Mouse (Mus musculus) common myeloid progenitor, adult 5-6 weeks (primary cell): ENCODE measurements around the gene Smgc. TPM values are rescaled to one million over a fixed set of nuclear protein-coding genes. Genes with fewer than 3 reads are reported as not detected.
"Not testable (repeated sequence)": the region's sequence is repeated elsewhere in the genome, so short reads cannot be mapped to it uniquely, and the experiment has no call there.

Experiments used
- ATAC-seq: replicated peaks from 2 replicates; pipeline ENCODE4 v1.8.0; 2016; ENCODE audit warnings: low read depth, mild to moderate bottlenecking, moderate TSS enrichment, inconsistent platforms; ENCODE audit not compliant: poor library complexity, severe bottlenecking
- total RNA-seq: library from RNA; stranded (forward); fragments of 200-1000, 187-1606 nt; gene quantifications from 2 replicates; pipeline ENCODE4 v1.2.3, GENCODE M21; 2017

The Smgc gene
- total RNA-seq, result not detected in 2 replicates

DNA sequence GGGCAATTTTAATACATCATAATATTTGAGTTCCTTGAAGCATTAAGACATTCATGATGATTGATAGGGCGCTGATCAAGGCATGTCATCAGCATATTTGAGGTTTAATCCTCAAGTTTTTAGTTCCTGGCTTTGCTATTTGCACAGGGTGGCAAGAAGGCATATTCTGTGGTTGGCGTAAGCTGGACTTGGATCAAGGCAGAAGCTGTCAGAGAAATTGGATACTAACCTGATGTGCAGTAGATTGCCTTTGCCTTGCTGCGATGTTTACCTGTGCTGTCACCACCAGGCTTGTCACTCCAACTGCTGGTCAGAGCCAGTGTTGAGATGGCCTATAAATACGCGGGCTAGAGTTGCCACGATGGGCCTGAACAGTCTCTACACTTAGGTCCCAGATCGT lies at the start of gene Smgc:
Smgc (plus strand) TSS at position 301 of the 400 bp plus-strand sequence.
- ATAC-seq, result no peak

DNA sequence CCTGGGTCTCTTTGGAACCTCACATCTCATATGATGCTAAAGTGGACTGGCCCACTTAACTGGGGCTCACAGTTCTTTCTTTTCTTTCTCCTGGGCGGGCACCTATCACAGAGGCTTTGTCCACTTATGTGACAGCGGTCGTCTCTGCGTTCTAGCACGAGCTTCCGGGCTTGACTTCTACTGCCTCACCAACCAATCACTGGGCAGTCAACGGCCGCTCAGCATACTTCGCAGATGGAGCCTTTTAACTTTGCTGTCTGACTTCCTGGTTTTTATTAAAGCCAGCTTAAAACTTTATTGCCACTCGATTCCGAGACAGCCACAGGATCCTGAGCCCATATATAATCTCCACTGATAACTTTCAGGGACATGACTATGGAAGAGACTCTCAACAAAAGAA lies 49.7 kb upstream of the Smgc start:
- no peak for ATAC-seq

DNA sequence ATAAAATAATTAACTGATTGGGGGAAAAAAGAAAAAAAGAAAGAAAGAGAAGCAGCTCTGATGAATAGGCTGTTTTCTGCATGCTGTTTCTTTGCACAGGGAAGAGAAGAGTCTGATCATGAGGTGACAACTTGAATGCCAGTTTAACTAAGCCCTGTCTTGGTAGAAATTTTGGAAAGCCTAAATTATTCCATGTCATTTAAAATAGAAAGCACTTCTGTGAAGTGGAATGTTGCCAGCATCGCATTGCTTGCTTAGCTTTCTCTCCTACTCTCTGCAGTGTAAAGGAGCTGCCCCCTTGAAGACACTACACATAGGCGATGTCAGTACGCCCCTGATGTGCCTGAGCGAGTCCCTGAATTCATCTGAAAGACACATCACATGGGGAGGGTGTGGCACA lies 31.6 kb upstream of the Smgc start:
- ATAC-seq, result no peak

DNA sequence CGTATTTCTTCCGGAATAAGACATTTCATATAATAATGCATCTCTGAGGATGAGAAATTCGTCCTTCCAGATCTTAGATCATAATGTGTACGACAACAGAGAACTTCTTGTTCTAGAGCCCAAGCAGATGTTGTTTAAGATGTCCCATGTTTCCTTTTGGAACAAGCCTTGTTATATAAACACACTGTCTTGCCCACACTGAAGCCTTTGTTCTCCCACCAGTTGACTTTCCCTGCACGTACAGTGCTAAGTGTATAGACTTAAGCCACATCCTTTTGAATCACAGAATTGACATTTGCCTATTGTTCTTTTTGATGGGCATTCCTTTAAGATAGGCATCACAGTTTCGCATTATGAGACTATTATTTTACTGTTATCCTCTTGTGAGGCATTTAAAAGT lies 2.7 kb upstream of the Smgc start:
- no peak for ATAC-seq

GRCm38 (mm10) chr15:91864130-91864529 lies 26.1 kb downstream of the Smgc start:
- not testable (repeated sequence) for ATAC-seq

- ATAC-seq, result no peak
Observed at GRCm38 (mm10) chr15:91900245-91900644, 62.2 kb downstream of the Smgc start.

GRCm38 (mm10) chr15:91907046-91907445 lies 69.0 kb downstream of the Smgc start:
- not testable (repeated sequence) for ATAC-seq

Other genes with a start within 250 kb of the Smgc start
- 5.9 and 7.2 TPM in 2 replicates for gene Lrrk2, start 165.1 kb upstream of the Smgc start, total RNA-seq
- gene Cntn1, start 212.9 kb downstream of the Smgc start, total RNA-seq, result not detected in 2 replicates